Mouse (Mus musculus): Measurements from ENCODE around the gene Abhd4.

The Abhd4 gene

DNA sequence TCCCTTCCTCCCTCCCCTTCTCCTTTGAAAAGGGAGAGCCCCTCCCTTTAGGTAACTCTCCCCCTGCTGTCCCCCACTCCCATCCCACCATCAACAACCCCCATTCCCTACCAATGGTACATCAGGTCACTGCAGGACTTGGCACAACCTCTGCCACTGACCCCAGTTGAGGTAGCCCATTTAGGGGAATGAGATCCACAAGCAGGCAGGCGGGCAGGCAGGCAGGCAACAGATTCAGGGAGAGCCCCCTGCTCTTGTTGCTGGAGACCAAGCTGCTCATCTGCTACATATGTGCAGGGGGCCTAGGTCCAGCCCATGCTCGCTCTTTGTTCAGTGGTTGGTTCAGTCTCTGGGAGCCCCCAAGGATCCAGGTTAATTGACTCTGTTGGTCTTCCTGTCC, 22.5 kb downstream of the Abhd4 start:
- no peak for DNase-seq (ENCODE audit: low spot score in 2 of 2)

DNA sequence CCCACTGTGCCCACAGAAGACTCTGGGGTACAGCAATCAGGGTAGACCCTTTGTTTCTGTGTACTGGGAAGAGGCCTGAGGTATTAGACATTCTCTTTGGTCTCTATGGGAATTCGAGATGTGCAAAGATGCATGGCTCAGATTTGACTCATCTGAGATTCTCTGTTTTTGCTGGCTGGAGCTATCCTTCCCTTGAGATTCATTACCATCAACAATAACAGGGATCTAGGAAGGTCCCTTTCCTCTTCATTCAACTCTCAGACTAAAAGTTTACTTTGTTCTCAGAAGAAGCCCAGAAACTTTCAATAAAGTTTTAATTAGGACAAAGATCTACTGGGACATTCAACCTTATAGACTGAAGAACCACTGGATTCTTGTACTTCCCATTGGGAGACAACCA, 30.9 kb downstream of the Abhd4 start, which contains the start of gene Olfr49:
Gene Olfr49 (minus strand): TSS at position 101 of the 400 bp plus-strand sequence.
- DNase-seq (ENCODE audit: low spot score in 2 of 2) = no peak

DNA sequence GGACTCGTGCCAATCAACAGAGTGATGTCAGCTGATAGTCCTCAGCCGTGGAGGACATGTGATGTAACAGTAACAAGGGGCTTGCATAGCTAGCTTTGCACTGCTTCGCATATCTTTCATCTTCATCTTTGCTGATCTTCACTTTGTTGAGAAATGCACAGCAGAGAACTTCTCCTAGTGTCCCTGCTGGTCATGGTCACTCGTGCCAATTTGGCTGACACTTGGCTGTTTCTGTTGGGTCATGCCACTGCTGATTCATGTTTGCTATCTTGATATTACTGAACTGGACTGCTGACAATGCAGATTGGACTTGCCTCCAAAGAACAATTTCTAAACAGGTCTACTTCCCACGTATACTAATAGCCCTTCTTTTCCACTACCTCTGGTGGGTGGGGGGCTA, 46.1 kb downstream of the Abhd4 start:
- no peak for DNase-seq (ENCODE audit: low spot score in 2 of 2)

DNA sequence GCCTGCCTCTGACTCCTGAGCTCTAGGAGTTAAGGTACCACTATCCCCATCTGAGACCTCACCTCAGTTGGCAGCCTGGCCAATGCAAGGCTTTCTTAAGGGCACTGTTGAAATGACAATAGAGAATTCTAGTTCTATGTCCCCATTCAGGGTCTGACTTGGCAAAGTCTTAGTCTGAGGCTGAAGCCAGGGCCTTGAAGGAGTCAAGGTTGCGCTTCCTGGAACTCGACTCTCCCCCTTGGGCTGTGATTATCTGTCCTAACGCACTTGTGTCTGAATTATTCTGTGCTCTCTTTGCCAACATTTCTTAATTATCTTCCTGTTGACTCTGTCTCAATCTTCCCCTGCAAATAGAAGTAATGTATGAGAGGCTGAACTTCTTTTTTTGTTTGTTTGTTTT, 46.7 kb downstream of the Abhd4 start:
- no peak for DNase-seq (ENCODE audit: low spot score in 2 of 2)

DNA sequence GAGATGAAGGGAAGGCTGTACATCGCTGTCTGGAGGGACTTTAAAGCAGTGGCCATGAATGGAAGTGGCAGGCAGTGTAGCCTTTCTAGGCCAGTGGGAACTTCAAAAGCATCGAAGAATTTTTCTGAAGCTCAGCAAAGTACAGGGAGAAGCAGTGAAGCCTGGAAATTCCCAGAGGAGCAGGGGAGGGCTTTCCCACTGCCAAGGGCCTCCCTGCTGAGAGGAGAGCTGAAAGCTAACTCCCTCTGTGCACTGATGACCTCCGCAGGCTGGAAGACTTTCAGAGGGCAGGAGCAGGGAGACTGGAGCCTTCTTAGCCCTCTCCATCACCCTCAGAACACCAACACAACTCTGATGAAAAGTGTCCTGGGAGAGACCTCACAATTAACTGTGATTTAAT, 57.8 kb downstream of the Abhd4 start:
- DNase-seq (ENCODE audit: low spot score in 2 of 2) = no peak
